Mouse (Mus musculus) spleen, adult 2 months (tissue): ENCODE results near the gene Cd33. TPM values are rescaled to one million over a fixed set of nuclear protein-coding genes. Genes with fewer than 3 reads are reported as not detected.

ENCODE experiments used
- DNase-seq, 2 experiments: peaks; one replicate each; pipeline versions ENCODE4 v3.0.0 to v3.0.0-alpha.2; 2012 to 2021; ENCODE audit warnings: low spot score in 2 of 2, low read depth in 1 of 2
- H3K27ac ChIP-seq: fragments of 200-500 bp; 2 replicates; pipeline ENCODE4 v1.5.1; 2012; ENCODE audit warnings: low read length, inconsistent platforms; ENCODE audit not compliant: insufficient read depth
- H3K27me3 ChIP-seq: fragments of 200-500 bp; 2 replicates; pipeline ENCODE4 v1.6.1; 2012; ENCODE audit warnings: mild to moderate bottlenecking, moderate library complexity, low read length, inconsistent platforms; ENCODE audit not compliant: control insufficient read depth, insufficient read depth
- H3K36me3 ChIP-seq: fragments of 200-500 bp; 2 replicates; pipeline ENCODE4 v1.6.1; 2012; ENCODE audit warnings: mild to moderate bottlenecking, low read length, inconsistent platforms; ENCODE audit not compliant: control insufficient read depth, insufficient read depth
- H3K4me1 ChIP-seq: fragments of 200-500 bp; 2 replicates; pipeline ENCODE4 v1.6.1; 2011; ENCODE audit warnings: inconsistent platforms; ENCODE audit not compliant: control insufficient read depth, insufficient read depth, insufficient read length
- H3K4me3 ChIP-seq: fragments of 200-500 bp; 2 replicates; pipeline ENCODE4 v1.5.1; 2011; ENCODE audit warnings: mild to moderate bottlenecking, inconsistent platforms; ENCODE audit not compliant: insufficient read depth, insufficient read length; ENCODE audit errors: extremely low read depth
- CTCF ChIP-seq: fragments of 200-500 bp; IDR thresholded peaks from 2 replicates; pipeline ENCODE4 v1.5.1; 2011; ENCODE audit warnings: mild to moderate bottlenecking, inconsistent platforms; ENCODE audit not compliant: insufficient read depth, insufficient read length, insufficient replicate concordance; ENCODE audit errors: extremely low read depth
- POLR2A ChIP-seq: fragments of 200-500 bp; IDR thresholded peaks from 2 replicates; pipeline ENCODE4 v1.6.1; 2011; ENCODE audit warnings: low read depth, low read length, inconsistent platforms
- whole genome bisulfite sequencing: fragments of 180-500 bp; shearing (Covaris S2); methylation state at CpG from one replicate; pipeline ENCODE4 v1.1.7; 2018; 5-methylcytosine and 5-hydroxymethylcytosine counted together
- polyA plus RNA-seq: library from polyadenylated mRNA; depleted of rRNA; stranded (reverse); fragments of >200 nt; gene quantifications from 2 replicates; pipeline ENCODE4 v1.2.3, GENCODE M21; 2012

Gene Cd33
- polyA plus RNA-seq, 1 experiment, result 19.2 TPM

DNA sequence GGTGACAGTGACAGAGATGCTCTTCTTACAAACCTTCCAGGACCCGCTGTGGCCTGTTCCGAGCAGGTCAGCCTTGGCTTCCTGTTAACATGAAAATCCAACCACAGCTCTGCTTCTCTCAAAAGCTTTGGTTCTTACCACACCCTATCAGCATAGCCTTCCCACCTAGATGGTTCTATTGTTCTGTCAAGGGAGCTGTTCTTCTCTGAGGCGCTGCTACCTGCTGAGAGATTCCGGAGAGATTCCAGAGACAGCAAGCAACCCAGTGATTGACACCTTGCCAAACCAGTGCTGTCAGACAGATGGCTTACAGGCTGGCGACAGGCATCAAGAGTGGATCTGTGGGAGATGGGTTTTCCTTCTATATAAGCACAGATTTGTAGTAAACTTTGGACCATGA lies 3.4 kb upstream of the Cd33 start:
- no peaks in the 10 kb centered on the region for H3K27me3 ChIP-seq
- WGBS, result 68% methylated on average over 5 of the region's 5 CpGs
- H3K4me1 ChIP-seq, result no peaks in the 10 kb centered on the region; the same call in 1 of the 2 replicates
- H3K27ac ChIP-seq, result no peak overlapping the region
- no peaks in the 10 kb centered on the region for H3K36me3 ChIP-seq
- TF ChIP-seq CTCF, result no peak
- TF ChIP-seq POLR2A, result no peak
- no peak overlapping the region for H3K4me3 ChIP-seq
- no peak for DNase-seq

DNA sequence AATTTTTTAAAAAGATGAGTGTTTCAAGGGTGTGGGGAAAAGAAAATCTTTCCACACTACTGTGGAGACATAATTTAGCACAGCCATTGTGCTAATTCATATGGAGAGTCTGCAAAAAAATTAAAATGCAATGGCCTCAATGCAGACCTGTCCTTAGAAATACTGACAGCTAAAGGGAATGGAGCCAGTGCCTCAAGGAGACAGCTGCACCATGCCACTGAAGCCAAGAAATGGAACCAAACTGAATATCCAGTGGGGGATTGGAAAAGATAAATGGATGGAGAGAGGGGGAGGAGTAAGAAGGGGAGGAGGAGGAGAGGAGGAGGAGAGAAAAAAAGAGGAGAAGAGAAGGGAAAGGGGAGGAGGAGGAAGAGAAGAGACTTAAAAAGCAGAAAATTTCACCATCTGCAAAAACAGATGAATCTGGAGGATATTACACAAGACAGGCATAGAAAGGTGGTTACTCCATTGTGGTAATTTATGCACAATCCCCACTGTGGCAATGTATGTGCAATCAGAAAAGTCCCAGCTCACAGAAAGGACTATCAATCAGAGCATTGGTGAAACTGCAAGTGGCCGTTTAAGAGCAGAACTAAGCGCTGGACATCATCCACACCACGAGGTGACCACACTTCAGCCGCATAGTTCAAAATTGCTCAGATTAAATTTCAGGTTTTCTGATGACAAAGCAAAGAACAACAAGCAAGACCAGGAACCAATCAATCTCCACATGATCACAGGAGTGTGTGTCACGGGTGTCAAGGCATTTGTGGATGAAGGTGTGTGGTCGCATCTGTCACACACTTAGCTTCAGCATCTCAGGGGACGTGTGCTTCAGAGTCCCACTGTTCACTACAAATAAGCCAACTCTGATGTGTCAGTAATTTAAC lies 1.7 kb upstream of the Cd33 start:
- no peak for DNase-seq
- H3K4me3 ChIP-seq, result no peak overlapping the region
- WGBS, result 73% methylated on average over 7 of the region's 7 CpGs
- H3K4me1 ChIP-seq, result no peaks in the 10 kb centered on the region; the same call in 1 of the 2 replicates
- TF ChIP-seq CTCF (no peak), POLR2A (no peak)
- H3K27ac ChIP-seq, result no peak overlapping the region
- no peaks in the 10 kb centered on the region for H3K27me3 ChIP-seq
- no peaks in the 10 kb centered on the region for H3K36me3 ChIP-seq

GRCm38 (mm10) chr7:43538524-43538923 lies 5.7 kb downstream of the Cd33 start:
- no peak for DNase-seq
- TF ChIP-seq POLR2A (no peak), CTCF (no peak)
- whole genome bisulfite sequencing, result 75% methylated on average over 4 of the region's 4 CpGs
- Histone ChIP-seq H3K27ac (no peak overlapping the region), H3K36me3 (no peaks in the 10 kb centered on the region), H3K4me3 (no peak overlapping the region), H3K27me3 (no peaks in the 10 kb centered on the region), H3K4me1 (no peaks in the 10 kb centered on the region)

- TF ChIP-seq CTCF (no peak), POLR2A (no peak)
- 14% methylated on average over 9 of the region's 9 CpGs for WGBS
- Histone ChIP-seq H3K36me3 (no peaks in the 10 kb centered on the region), H3K4me1 (no peaks in the 10 kb centered on the region), H3K4me3 (no peak overlapping the region), H3K27me3 (no peaks in the 10 kb centered on the region), H3K27ac (no peak overlapping the region)
- peak in 1 of 2 experiments; percentile 15 for DNase-seq
These were observed 11.2 kb downstream of the Cd33 start for GRCm38 (mm10) chr7:43532936-43533505.

DNA sequence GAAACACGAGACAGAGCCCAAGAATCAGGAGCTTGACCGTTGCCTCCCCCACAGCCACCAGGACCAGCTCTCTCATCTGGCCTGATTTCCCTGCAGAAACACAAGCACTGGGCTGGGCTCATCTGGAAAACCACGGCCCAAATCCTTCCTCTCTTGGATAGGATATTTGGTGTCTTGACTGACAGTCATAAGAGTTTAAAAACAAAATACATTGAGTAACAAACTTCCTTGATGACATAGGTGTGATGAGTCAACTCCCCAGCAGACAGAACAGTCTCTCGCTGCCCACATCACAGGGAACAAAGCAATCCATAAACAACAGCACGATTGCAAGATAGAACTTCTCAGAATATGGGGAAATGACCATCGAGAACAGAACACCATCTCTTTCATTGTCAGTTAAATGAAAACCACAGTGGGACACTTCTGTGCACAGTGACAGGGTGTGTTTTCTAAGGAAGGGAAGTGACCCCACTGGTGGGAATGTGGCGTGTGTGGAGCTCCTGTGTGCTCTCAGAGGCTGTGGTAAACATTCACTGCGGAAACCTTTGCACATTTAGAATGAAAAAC lies 13.9 kb downstream of the Cd33 start:
- Histone ChIP-seq H3K4me3 (no peak overlapping the region), H3K27ac (no peak overlapping the region), H3K36me3 (no peaks in the 10 kb centered on the region), H3K4me1 (no peaks in the 10 kb centered on the region), H3K27me3 (no peaks in the 10 kb centered on the region)
- no peak for TF ChIP-seq CTCF
- no peak for TF ChIP-seq POLR2A
- DNase-seq, result no peak
- 36% methylated on average over 8 of the region's 8 CpGs for WGBS

DNA sequence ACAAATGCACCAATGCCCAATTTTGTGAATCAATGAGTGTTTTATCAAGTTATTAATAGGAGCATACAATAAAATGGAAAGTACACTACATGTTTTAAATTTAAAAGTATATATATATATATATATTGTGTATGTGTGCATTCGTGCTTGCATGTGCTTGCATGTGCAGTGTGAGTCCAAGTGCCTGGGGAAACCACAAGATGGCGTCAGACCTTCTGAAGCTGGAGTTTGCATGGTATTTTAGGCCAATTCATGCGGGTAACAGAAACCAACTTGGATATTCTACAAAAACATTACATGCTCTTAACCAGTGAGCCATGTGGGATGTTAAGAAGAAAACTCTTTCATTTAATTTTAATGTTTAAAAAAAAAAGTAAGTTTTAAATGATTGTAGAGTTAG lies 18.9 kb downstream of the Cd33 start:
- no peaks in the 10 kb centered on the region for H3K27me3 ChIP-seq
- H3K36me3 ChIP-seq, result no peaks in the 10 kb centered on the region
- no peak overlapping the region for H3K4me3 ChIP-seq
- no peak for DNase-seq
- WGBS, result 37% methylated on average over 3 of the region's 3 CpGs
- no peak overlapping the region for H3K27ac ChIP-seq
- H3K4me1 ChIP-seq, result no peaks in the 10 kb centered on the region
- TF ChIP-seq POLR2A (no peak), CTCF (peak; percentile 15; the same call in 1 of the 2 replicates)
